Mouse (Mus musculus) lung, postnatal 0 days (tissue): ENCODE results near the gene Cep70.

Experiments used
- CTCF ChIP-seq: IDR thresholded peaks from 2 replicates; pipeline ENCODE4 v1.5.1; 2016; ENCODE audit warnings: antibody characterized with exemption, mild to moderate bottlenecking
- EP300 ChIP-seq: IDR thresholded peaks from 2 replicates; pipeline ENCODE4 v1.6.1; 2016; ENCODE audit warnings: antibody characterized with exemption, mild to moderate bottlenecking, control low read depth

- TF ChIP-seq EP300 (no peak), CTCF (no peak)
These were observed 13.7 kb upstream of the Cep70 start for GRCm38 (mm10) chr9:99229450-99229849.
